Mouse (Mus musculus) left cerebral cortex, postnatal 36 days (tissue): ENCODE measurements around the gene S1pr5. TPM values are rescaled to one million over a fixed set of nuclear protein-coding genes. Genes with fewer than 3 reads are reported as not detected.
"Not testable (repeated sequence)": the region's sequence is repeated elsewhere in the genome, so short reads cannot be mapped to it uniquely, and the experiment has no call there.

ENCODE experiments used
- DNase-seq, 2 experiments: peaks; one replicate each; pipeline ENCODE4 v3.0.0; 2021 to 2022; ENCODE audit warnings: low spot score in 2 of 2, mixed read lengths in 1 of 2
- intact Hi-C: fragments of 180-260 bp; cut with DNase I; formaldehyde crosslinking; loops from one replicate; pipeline ENCODE4 v1.15.1; 2025
- total RNA-seq, 2 experiments: library from RNA; stranded (reverse); gene quantifications; 2 replicates each; pipeline ENCODE4 v1.2.3; 2021

The S1pr5 gene
- total RNA-seq, 2 experiments from 2014 or later, result 6.6 to 14.2 TPM

GRCm38 (mm10) chr9:21272391-21272790, 24.1 kb upstream of the S1pr5 start:
- no peak for DNase-seq
- intact Hi-C loops, result no loop called here

DNA sequence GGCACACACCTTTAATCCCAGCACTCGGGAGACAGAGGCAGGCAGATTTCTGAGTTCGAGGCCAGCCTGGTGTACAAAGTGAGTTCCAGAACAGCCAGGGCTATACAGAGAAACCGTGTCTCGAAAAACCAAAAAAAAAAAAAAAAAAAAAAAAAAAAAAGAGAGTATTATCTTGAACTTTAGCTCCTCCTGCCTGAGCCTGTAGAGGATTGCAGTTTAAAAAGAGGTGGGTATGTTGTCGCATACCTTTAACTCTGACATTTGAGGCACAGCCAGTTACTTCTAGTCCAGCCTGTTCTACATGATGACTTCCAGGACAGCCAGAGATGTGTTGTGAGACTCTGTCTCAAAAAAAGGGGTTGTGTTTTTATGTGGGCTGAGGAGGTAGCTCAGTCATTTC, 21.3 kb upstream of the S1pr5 start:
- DNase-seq, intact Hi-C loops: not testable (repeated sequence)

DNA sequence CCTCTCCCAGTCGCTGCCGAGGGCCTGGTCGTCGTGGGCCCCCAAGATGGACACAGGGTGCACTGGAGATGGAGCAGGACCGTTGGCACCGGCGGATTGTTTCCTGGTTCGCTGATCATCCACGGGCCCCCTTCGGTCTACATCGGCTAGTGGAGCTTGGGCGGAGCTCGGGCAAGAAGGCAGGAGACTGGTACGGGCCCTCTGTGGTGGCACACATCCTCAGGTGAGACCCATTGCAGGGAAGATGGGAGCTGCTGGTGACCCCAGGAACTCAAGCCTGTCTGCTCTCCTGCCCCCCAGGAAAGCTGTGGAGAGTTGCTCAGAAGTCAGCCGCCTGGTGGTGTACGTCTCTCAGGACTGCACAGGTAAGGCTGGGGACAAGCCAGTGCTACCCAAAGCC, 20.1 kb upstream of the S1pr5 start:
- intact Hi-C loops, result no loop called here
- DNase-seq, result no peak

- no peak for DNase-seq
- intact Hi-C loops, result no loop called here
These were observed 18.6 kb upstream of the S1pr5 start for GRCm38 (mm10) chr9:21266889-21267288.

DNA sequence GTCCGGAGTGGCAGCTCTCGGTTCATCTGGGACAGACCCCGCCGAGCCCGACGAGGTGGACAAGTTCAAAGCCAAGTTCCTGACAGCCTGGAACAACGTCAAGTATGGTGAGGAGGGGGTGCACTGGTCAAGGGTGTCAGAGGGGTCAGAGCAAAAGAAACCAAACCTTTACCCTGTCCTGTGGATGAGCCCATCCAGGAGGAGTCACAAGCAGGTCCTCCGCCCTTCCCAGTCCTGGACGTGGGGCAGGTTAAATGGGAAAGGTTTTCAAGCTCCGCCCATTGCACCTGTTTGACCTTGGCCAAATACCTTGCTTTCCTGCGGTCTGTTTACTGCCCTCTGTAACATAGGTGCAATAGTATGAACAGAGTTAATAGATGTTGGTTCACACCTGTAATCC, 17.4 kb upstream of the S1pr5 start:
- no peak for DNase-seq
- intact Hi-C loops, result loop anchor here (2.0 kb wide), 1 partner anchor 27 kb away; the partner anchor contains the start of gene Keap1

DNA sequence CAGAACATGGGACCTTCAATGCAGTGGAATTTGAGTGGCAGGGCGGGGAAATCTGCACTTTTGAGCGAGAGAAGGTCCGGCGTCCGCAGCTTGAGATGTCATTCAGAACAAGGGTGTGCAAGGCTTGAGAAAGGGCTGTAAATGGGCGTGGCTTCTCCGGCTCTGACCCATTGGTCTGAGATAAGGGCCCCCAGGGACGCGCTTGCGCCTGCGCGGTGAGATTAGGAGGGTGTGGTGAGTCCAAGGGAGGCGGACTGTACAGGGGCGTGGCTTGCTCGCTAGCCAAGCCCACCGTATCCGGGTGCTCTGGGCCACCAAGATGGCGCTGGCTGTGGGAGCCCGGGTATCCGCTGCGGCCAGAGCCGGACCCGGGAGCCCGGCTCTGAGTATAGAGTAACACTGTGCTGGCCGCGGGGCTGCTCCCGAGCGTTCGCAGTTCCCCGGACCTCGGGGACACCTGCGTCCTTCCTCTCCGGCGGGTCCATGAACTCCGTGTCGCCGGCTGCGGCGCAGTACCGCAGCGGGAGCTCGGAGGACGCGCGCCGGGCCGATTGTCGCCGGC, 16.8 kb upstream of the S1pr5 start, which contains the start of gene Atg4d:
Atg4d (plus strand) TSS at position 294 of the 562 bp plus-strand sequence.
- intact Hi-C loops, result loop anchor here (2.0 kb wide), 1 partner anchor 26 kb away; the partner anchor contains the start of gene Keap1
- peak; percentile 95 to 96 for DNase-seq

DNA sequence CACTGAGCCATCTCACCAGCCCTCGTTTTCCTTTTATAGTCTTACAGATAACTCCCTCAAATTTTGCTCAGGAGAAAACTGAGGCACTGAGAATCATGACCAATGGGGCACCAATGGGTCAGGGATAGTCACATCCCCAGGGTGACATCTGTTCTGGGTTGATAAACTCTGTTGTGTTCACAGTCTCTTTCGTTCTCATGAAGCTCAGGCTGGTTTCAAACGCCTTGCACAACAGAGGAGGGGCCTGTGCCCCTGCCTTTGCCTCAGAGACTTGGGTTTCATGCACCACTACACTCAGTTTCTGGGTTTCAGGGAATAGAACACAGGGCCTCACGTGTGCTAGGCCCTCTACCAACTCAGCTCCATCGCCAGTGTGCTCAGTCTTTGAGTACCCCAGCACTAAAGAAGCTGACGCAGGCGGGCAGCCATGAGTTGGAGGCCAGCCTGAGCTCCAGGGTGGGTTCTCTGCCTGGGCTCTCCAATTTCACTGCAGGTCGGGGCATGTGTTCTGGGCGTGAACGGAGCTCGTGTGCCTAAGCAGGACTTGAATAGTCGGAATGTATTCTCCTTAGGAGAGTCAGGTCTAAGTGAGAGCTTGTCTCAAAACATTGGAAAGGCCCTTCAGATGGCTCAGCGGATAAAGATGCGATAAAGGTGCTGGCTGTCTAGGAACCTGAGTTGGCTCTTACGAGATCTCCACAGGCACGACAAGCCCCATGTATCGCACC, 16.2 kb upstream of the S1pr5 start:
- intact Hi-C loops, result loop anchor here (2.0 kb wide), 1 partner anchor 26 kb away; the partner anchor contains the start of gene Keap1
- DNase-seq, result no peak

DNA sequence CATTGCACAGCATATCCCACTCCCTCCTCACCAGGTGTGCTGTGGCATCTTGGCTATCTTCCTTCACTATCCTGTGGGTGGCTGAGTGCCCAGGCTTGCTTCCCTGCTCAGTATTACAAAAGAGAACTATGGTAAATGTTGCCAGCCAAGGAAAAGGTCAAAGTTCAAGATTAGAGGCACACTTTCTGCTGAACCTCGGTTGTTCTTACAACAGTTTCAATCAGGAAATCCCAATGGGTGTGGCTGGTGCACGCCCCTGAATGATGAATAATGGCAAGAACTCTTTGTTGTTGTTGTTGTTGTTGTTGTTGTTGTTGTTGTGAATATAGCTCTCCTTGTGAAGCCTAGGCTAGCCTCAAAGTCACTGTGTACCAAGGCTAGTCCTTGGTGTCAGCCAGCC, 13.6 kb upstream of the S1pr5 start:
- no peak for DNase-seq
- intact Hi-C loops, result no loop called here

GRCm38 (mm10) chr9:21260491-21261040, 12.3 kb upstream of the S1pr5 start:
- intact Hi-C loops, result no loop called here

DNA sequence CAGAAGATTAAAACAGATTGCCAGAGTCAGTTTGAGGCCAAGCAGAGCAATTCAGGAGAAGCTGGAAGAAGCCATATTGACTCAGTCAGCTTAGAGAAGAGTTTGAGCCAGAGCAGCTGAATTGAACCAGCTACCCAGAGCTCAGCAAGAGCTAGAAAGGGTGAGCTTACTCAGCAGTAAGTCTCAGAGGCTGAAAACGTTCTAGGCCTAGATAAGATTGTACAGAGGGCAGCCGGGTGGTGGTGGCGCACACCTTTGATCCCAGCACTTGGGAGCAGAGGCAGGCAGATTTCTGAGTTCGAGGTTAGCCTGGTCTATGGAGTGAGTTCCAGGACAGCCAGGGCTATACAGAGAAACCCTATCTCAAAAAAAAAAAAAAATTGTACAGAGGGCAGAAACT, 8.1 kb upstream of the S1pr5 start:
- DNase-seq, result not testable (repeated sequence)

More at GRCm38 (mm10) chr9:21260491-21261040, 12.3 kb upstream of the S1pr5 start:
- no peak for DNase-seq

GRCm38 (mm10) chr9:21254690-21255089, 6.4 kb upstream of the S1pr5 start:
- no peak for DNase-seq
- intact Hi-C loops, result no loop called here

More for the DNA sequence above, 8.1 kb upstream of the S1pr5 start:
- intact Hi-C loops, result not testable (repeated sequence)

DNA sequence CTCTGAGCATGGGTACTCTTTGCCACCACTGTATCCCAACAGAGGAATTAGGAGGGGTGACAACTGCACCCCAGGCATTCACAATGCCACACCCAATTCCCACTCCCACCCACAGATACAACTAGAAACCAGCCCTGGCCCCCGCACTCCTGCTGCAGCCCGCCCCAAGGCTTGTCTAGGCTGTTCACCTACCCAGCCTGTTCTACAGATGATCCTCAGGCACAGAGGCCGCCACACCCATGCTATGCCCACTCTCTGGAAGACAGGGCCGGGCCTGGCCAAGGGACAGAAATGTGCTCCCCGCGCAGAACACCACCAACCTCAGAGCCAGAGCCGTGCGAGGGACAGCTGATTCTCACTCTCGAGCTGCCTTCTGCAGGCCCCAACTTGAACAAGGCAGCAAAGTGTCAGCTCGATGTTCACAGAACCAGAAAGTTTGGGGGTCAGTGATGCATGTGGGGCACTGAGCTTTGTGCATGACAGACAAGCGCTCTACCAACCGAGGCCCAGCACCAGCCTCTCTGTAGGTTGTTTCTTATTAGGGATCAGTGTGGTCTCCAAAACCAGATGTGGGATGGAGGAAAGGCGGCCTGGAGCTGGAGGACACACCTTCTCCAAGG, 3.0 kb upstream of the S1pr5 start:
- intact Hi-C loops, result no loop called here
- DNase-seq, result no peak

GRCm38 (mm10) chr9:21250509-21250908, 2.3 kb upstream of the S1pr5 start:
- intact Hi-C loops, result no loop called here
- no peak for DNase-seq

DNA sequence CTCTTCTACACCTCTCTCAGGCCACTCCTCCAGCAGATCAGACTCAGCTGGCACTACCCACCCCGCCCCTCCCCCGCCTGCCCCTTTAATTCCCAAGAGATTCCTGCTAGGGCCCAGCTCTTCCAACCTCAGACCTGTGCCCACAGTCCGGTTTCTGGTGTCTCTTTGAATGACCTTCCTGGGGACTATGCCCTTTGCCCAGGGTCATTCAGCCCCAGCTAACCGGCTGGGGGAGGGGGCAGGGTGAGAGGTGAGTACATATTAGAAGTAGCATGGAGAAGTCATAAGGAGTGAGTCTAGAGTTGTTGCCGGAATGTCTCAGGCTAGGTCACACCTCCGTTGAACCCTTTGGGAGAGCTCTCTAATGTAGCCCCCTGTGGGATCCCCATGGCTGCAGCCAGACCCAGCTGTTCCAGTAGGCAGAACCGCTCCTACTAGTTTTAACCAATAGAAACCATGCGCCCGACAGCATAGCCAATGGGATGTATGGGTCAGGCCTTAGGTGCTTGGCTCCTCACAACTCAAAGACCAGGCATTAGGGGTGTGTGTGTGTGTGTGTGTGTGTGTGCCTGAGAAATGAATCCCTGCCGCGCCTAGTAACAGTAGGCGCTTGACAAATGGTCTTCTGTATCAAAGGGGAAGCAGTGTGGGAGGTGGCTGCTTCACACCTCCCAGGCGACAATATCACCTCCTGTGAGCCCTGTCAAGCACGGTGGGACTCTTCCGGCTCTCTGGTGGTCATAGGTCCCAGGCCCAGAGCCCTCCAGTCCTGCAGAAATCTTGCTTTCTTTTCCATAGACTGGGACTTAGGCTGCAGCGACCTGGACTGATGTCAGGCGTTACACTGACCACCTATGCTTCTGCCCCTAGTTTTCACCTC, 1.6 kb upstream of the S1pr5 start:
- intact Hi-C loops, result no loop called here
- no peak for DNase-seq

GRCm38 (mm10) chr9:21246342-21246741, 1.9 kb downstream of the S1pr5 start:
- DNase-seq, result no peak
- intact Hi-C loops, result no loop called here

DNA sequence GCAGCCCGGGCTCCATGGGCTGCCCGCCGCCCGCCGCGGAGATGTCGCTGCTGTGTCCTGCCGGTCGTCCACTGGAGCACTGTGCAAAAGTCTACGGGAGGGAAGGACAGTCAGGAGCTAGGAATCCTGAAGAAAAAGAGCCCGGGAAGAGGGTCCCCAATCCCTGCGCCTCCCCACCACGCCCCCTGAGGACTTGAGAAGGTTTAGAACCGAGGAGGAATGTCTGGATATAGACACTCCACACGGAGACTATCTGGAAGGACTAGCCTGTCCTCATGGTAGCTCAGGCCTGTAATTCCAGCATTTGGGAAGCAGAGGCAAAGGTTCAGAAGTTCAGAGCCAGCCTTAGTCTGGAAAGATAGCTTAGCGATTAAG, 3.1 kb downstream of the S1pr5 start:
- intact Hi-C loops, result no loop called here
- no peak for DNase-seq

DNA sequence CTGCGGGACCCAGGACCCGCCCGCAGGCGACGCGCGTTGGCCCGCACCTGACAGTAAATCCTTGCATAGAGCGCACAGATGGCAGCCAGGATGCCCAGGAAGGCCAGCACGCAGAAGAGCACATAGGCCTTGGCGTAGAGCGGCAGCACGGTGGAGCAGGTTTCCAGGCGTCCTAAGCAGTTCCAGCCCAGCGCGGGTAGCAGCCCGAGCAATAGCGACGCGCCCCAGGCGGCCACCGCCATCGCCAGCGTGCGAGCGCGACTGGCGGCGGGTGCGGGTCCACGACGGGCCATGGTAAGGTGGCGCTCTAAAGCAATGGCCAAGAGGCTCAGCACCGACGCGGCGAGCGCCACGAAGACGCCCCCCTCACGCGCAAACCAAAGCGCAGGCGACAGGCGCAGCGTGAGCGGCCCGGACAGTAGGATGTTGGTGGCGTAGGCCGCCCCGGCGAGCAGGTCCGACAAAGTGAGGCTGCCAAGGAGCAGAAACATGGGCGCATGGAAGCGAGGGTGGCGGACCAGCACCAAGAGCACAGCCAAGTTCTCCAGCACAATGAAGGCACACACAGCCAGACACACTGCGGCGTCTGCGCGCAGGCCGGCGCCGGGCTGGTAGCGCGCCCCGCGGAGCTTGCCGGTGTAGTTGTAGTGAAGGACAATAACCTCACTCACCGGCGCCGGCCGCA, 3.7 kb downstream of the S1pr5 start:
- intact Hi-C loops, result no loop called here
- DNase-seq, result peak; percentile 44 to 71

GRCm38 (mm10) chr9:21243826-21244427, 4.3 kb downstream of the S1pr5 start:
- peak in 1 of 2 experiments; percentile 44 for DNase-seq
- intact Hi-C loops, result no loop called here

DNA sequence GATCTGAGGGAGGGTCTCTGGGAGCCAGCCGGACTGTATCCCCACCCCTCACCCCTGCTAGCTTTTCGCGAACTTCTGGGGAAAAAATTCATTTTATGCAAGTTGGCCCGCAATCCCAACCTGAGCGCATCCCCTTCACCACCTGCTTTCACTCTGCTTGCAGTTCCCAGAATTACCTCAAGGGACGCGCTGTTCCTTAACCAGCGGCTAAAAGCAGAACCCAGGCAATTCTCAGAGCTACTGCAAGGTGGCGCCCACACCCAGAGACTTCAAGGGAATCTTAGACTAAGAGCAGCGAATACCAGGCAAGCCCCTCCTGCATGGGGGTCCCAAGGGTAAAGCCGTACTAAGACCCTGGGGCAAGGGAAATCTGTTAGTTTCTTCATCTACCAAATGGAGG, 6.9 kb downstream of the S1pr5 start:
- DNase-seq, result peak; percentile 69 to 75
- intact Hi-C loops, result no loop called here
